Mouse (Mus musculus) intestine, embryonic 15.5 days (tissue): ENCODE measurements around the gene Rbm20. TPM values are rescaled to one million over a fixed set of nuclear protein-coding genes. Genes with fewer than 3 reads are reported as not detected.

Experiments used
- ATAC-seq: fragments of 200-750 bp; cut with Nextera tagmentation; 2 replicates; pipeline ENCODE4 v1.8.0; 2017; ENCODE audit warnings: moderate TSS enrichment, moderate library complexity
- H3K27ac ChIP-seq: fragments of 300-500 bp; sonication (generic); 2 replicates; pipeline ENCODE4 v1.5.1; 2015; ENCODE audit warnings: mild to moderate bottlenecking, inconsistent platforms
- H3K27me3 ChIP-seq: fragments of 300-500 bp; sonication (generic); replicated peaks from 2 replicates; pipeline ENCODE4 v1.6.1; 2015; ENCODE audit warnings: inconsistent platforms
- H3K36me3 ChIP-seq: fragments of 300-500 bp; sonication (generic); 2 replicates; pipeline ENCODE4 v1.6.1; 2015; ENCODE audit warnings: inconsistent platforms
- H3K4me1 ChIP-seq: fragments of 300-500 bp; sonication (generic); replicated peaks from 2 replicates; pipeline ENCODE4 v1.6.1; 2015; ENCODE audit warnings: inconsistent platforms
- H3K4me2 ChIP-seq: fragments of 300-500 bp; sonication (generic); replicated peaks from 2 replicates; pipeline ENCODE4 v1.6.1; 2015; ENCODE audit warnings: mild to moderate bottlenecking, inconsistent platforms
- H3K4me3 ChIP-seq: fragments of 300-500 bp; sonication (generic); replicated peaks from 2 replicates; pipeline ENCODE4 v1.5.1; 2015; ENCODE audit warnings: inconsistent platforms
- H3K9ac ChIP-seq: fragments of 300-500 bp; sonication (generic); 2 replicates; pipeline ENCODE4 v1.6.1; 2015; ENCODE audit warnings: inconsistent platforms
- H3K9me3 ChIP-seq: fragments of 300-500 bp; sonication (generic); 2 replicates; pipeline ENCODE4 v1.6.1; 2016; ENCODE audit warnings: inconsistent platforms
- WGBS: fragments of 180-500 bp; shearing (Covaris S2); methylation state at CpG from one replicate; pipeline ENCODE4 v1.1.7; 2015; 5-methylcytosine and 5-hydroxymethylcytosine counted together
- polyA plus RNA-seq: library from polyadenylated mRNA; unstranded; fragments of >200 nt; fragmentation: Nextera tagmentation; extraction: Ambion mirVana; gene quantifications from 2 replicates; pipeline ENCODE4 v1.2.1, GENCODE M21; 2015

Gene Rbm20
- polyA plus RNA-seq, 1 experiment from 2014 or later = 0.77 TPM

- H3K4me2 ChIP-seq = no peak overlapping the region
These were observed 114.9 kb downstream of the Rbm20 start for GRCm38 (mm10) chr19:53791751-53792720.

GRCm38 (mm10) chr19:53792976-53793897 is 116.1 kb downstream of the Rbm20 start:
- Histone ChIP-seq H3K36me3 (no peaks in the 10 kb centered on the region), H3K27me3 (no peaks in the 10 kb centered on the region), H3K4me2 (no peak overlapping the region), H3K9me3 (no peaks in the 10 kb centered on the region), H3K4me1 (peaks cover 8% of the 10 kb centered on the region; the same call in 1 of the 2 replicates), H3K27ac (no peak overlapping the region), H3K4me3 (no peak overlapping the region), H3K9ac (no peak overlapping the region)
- no peak for ATAC-seq
- 83% methylated on average over 37 of the region's 37 CpGs for WGBS

More at GRCm38 (mm10) chr19:53791751-53792720, 114.9 kb downstream of the Rbm20 start:
- peaks cover 8% of the 10 kb centered on the region; the same call in 1 of the 2 replicates for H3K4me1 ChIP-seq
- no peak overlapping the region for H3K9ac ChIP-seq
- H3K4me3 ChIP-seq = no peak overlapping the region
- H3K27me3 ChIP-seq = no peaks in the 10 kb centered on the region
- WGBS = 64% methylated on average over 20 of the region's 20 CpGs
- H3K27ac ChIP-seq = no peak overlapping the region
- no peaks in the 10 kb centered on the region for H3K9me3 ChIP-seq
- ATAC-seq = no peak
- no peaks in the 10 kb centered on the region for H3K36me3 ChIP-seq

- ATAC-seq = no peak
- Histone ChIP-seq H3K9ac (no peak overlapping the region), H3K4me2 (no peak overlapping the region), H3K36me3 (no peaks in the 10 kb centered on the region), H3K27ac (no peak overlapping the region), H3K4me3 (no peak overlapping the region), H3K4me1 (peaks cover 8% of the 10 kb centered on the region; the same call in 1 of the 2 replicates), H3K27me3 (no peaks in the 10 kb centered on the region), H3K9me3 (no peaks in the 10 kb centered on the region)
- WGBS = 74% methylated on average over 23 of the region's 23 CpGs
These were observed 117.1 kb downstream of the Rbm20 start for GRCm38 (mm10) chr19:53793994-53794890.

GRCm38 (mm10) chr19:53794996-53795395 is 117.9 kb downstream of the Rbm20 start:
- Histone ChIP-seq H3K4me1 (peaks cover 4% of the 10 kb centered on the region; the same call in 1 of the 2 replicates), H3K27me3 (no peaks in the 10 kb centered on the region), H3K4me3 (no peak overlapping the region), H3K9me3 (no peaks in the 10 kb centered on the region), H3K9ac (no peak overlapping the region), H3K4me2 (no peak overlapping the region), H3K27ac (no peak overlapping the region), H3K36me3 (no peaks in the 10 kb centered on the region)
- 72% methylated on average over 4 of the region's 4 CpGs for WGBS
- no peak for ATAC-seq

GRCm38 (mm10) chr19:53796020-53796419 is 118.9 kb downstream of the Rbm20 start:
- Histone ChIP-seq H3K4me2 (no peak overlapping the region), H3K4me1 (peaks cover 7% of the 10 kb centered on the region; the same call in 1 of the 2 replicates), H3K36me3 (no peaks in the 10 kb centered on the region), H3K27ac (no peak overlapping the region), H3K9ac (no peak overlapping the region), H3K27me3 (no peaks in the 10 kb centered on the region), H3K4me3 (no peak overlapping the region), H3K9me3 (no peaks in the 10 kb centered on the region)
- peak; percentile 54 for ATAC-seq
- WGBS = 56% methylated on average over 5 of the region's 5 CpGs

- Histone ChIP-seq H3K27ac (no peak overlapping the region), H3K9ac (no peak overlapping the region), H3K4me2 (no peak overlapping the region), H3K4me3 (no peak overlapping the region), H3K9me3 (no peaks in the 10 kb centered on the region), H3K4me1 (peaks cover 12% of the 10 kb centered on the region), H3K27me3 (no peaks in the 10 kb centered on the region), H3K36me3 (no peaks in the 10 kb centered on the region)
- ATAC-seq = no peak
- WGBS = 78% methylated on average over 10 of the region's 10 CpGs
These were observed 120.7 kb downstream of the Rbm20 start for GRCm38 (mm10) chr19:53797770-53798169.

- Histone ChIP-seq H3K4me3 (no peak overlapping the region), H3K27ac (no peak overlapping the region), H3K4me1 (peaks cover 12% of the 10 kb centered on the region), H3K9ac (no peak overlapping the region), H3K9me3 (no peaks in the 10 kb centered on the region), H3K4me2 (no peak overlapping the region), H3K27me3 (no peaks in the 10 kb centered on the region), H3K36me3 (no peaks in the 10 kb centered on the region)
- ATAC-seq = peak; percentile 46
- 42% methylated on average over 11 of the region's 11 CpGs for WGBS
These were observed 122.8 kb downstream of the Rbm20 start for GRCm38 (mm10) chr19:53799885-53800284.

- 80% methylated on average over 15 of the region's 15 CpGs for WGBS
- no peaks in the 10 kb centered on the region for H3K9me3 ChIP-seq
- no peak overlapping the region for H3K4me3 ChIP-seq
- no peaks in the 10 kb centered on the region for H3K27me3 ChIP-seq
- peaks cover 12% of the 10 kb centered on the region for H3K4me1 ChIP-seq
- H3K9ac ChIP-seq = no peak overlapping the region
- no peak overlapping the region for H3K27ac ChIP-seq
- no peak overlapping the region for H3K4me2 ChIP-seq
- 0 out of 2 replicates have a peak, but pooled peaks have one; percentile 5 for ATAC-seq
- no peaks in the 10 kb centered on the region for H3K36me3 ChIP-seq
These were observed 123.4 kb downstream of the Rbm20 start for GRCm38 (mm10) chr19:53800365-53800999.

- Histone ChIP-seq H3K4me1 (peaks cover 8% of the 10 kb centered on the region; the same call in 1 of the 2 replicates), H3K36me3 (no peaks in the 10 kb centered on the region), H3K9ac (no peak overlapping the region), H3K27me3 (no peaks in the 10 kb centered on the region), H3K4me2 (no peak overlapping the region), H3K9me3 (no peaks in the 10 kb centered on the region), H3K4me3 (no peak overlapping the region), H3K27ac (no peak overlapping the region)
- no peak for ATAC-seq
- WGBS = 70% methylated on average over 5 of the region's 5 CpGs
These were observed 124.3 kb downstream of the Rbm20 start for GRCm38 (mm10) chr19:53801380-53801779.

- WGBS = 67% methylated on average over 11 of the region's 11 CpGs
- H3K4me1 ChIP-seq = peaks cover 8% of the 10 kb centered on the region; the same call in 1 of the 2 replicates
- H3K9me3 ChIP-seq = no peaks in the 10 kb centered on the region
- peak; percentile 66 for ATAC-seq
- H3K4me3 ChIP-seq = no peak overlapping the region
- H3K27ac ChIP-seq = no peak overlapping the region
- no peaks in the 10 kb centered on the region for H3K36me3 ChIP-seq
- no peaks in the 10 kb centered on the region for H3K27me3 ChIP-seq
- no peak overlapping the region for H3K4me2 ChIP-seq
- no peak overlapping the region for H3K9ac ChIP-seq
These were observed 124.9 kb downstream of the Rbm20 start for GRCm38 (mm10) chr19:53801789-53802683.
